Comparison of ENCODE assay signal across 9 mouse cellular contexts in the genomic region with DNA sequence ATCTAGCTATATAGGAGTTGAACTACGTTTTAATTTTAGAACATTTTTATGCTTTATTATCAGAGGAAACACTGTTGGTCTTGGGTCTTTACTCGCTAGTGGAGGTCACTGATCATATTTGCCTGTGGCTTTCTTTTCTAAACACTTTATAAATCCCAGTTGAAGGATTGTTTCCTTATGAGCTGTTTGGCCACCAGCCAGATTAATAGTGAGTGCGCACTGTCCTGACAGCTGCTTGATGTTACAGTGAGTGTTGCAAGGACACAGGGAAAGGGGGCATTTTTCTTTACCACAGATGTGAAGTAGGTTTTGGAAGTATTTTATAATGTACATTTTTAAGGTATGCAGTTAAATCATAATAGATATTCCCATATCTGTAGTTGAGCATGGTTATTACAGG. TPM values are rescaled to one million over a fixed set of nuclear protein-coding genes. Genes with fewer than 3 reads are reported as not detected.
DNase-seq lines count a peak whose midpoint lies in the region; ATAC-seq lines count a peak whose summit lies in the region.
"Had no signal": no experiment of that assay in that cellular context is flagged by ENCODE, and none has a peak within 500 bp of the region (broad histone marks: within the 10 kb centered on the region; RNA-seq: fewer than 3 reads in every experiment).

No protein-coding gene starts in this region.

- peak overlapping the region; percentile 37; the same call in 1 of the 2 replicates for H3K27ac ChIP-seq in heart, embryonic 15.5 days
- H3K27ac ChIP-seq in limb, embryonic 15.5 days: no peak overlapping the region

- H3K4me3 ChIP-seq in heart, embryonic 15.5 days: no peak overlapping the region
- H3K4me3 ChIP-seq in limb, embryonic 15.5 days: no peak overlapping the region
- H3K4me3 ChIP-seq: megakaryocyte, embryonic 14.5 days had no signal

- H3K4me1 ChIP-seq in heart, embryonic 15.5 days (replicated peaks): peaks cover 34% of the 10 kb centered on the region
- H3K4me1 ChIP-seq in limb, embryonic 15.5 days: peaks cover 26% of the 10 kb centered on the region

- H3K27me3 ChIP-seq in heart, embryonic 15.5 days: no peaks in the 10 kb centered on the region
- no peaks in the 10 kb centered on the region for H3K27me3 ChIP-seq in limb, embryonic 15.5 days
- H3K27me3 ChIP-seq: megakaryocyte, embryonic 14.5 days had no signal

- peaks cover 25% of the 10 kb centered on the region for H3K36me3 ChIP-seq in heart, embryonic 15.5 days
- H3K36me3 ChIP-seq in limb, embryonic 15.5 days: peaks cover 27% of the 10 kb centered on the region

- intact Hi-C loops in heart, postnatal 36 days (cut with DNase I): no loop called here
- intact Hi-C loops in left cerebral cortex, postnatal 25 days (cut with DNase I): no loop called here

- H3K9me3 ChIP-seq in heart, embryonic 15.5 days (replicated peaks): no peaks in the 10 kb centered on the region
- H3K9me3 ChIP-seq in limb, embryonic 15.5 days: no peaks in the 10 kb centered on the region
- H3K9me3 ChIP-seq: megakaryocyte, embryonic 14.5 days had no signal

- peak; percentile 38 to 44 for DNase-seq in heart, adult 18-20 months
- DNase-seq in heart, postnatal 36 days: no peak
- peak; percentile 51 for DNase-seq in MN1 (ENCODE audit: low spot score)
- DNase-seq in left cerebral cortex, postnatal 25 days (ENCODE audit: low spot score in 2 of 2): no peak
- DNase-seq in testis, postnatal 10 days (ENCODE audit: low spot score): no peak
- no peak for DNase-seq in left cerebral cortex, adult 18-20 months (ENCODE audit: low spot score in 2 of 2)

- no peak for ATAC-seq in heart, embryonic 15.5 days (replicated peaks; ENCODE audit: insufficient number of reproducible peaks, insufficient read depth, low FRiP score, low read depth)
- 0 out of 2 replicates have a peak, but pooled peaks have one; percentile 42 for ATAC-seq in limb, embryonic 15.5 days (ENCODE audit: insufficient number of reproducible peaks, low FRiP score, low TSS enrichment, low read depth)

- H3K4me2 ChIP-seq in heart, embryonic 15.5 days: no peak overlapping the region
- no peak overlapping the region for H3K4me2 ChIP-seq in limb, embryonic 15.5 days

- WGBS in heart, embryonic 15.5 days: 22% methylated on average over 3 of the region's 3 CpGs
- WGBS in limb, embryonic 15.5 days: 16% methylated on average over 3 of the region's 3 CpGs

- no peak overlapping the region for H3K9ac ChIP-seq in heart, embryonic 15.5 days
- H3K9ac ChIP-seq in limb, embryonic 15.5 days: no peak overlapping the region

RNA-seq across cellular contexts. Expression of gene Mettl14, which starts 50.4 kb away (rescaled TPM):
- 10 to 100 TPM; 13.7 to 14.8 TPM for total RNA-seq in heart, adult 18-20 months (2021)
- 10 to 100 TPM; 12.0 to 12.1 TPM for total RNA-seq in heart, postnatal 36 days (2021)
- polyA plus RNA-seq in heart, embryonic 15.5 days (2015; fragmentation: Nextera tagmentation; extraction: Ambion mirVana): 18.3 and 19.9 TPM in 2 replicates
- 23.8 and 24.6 TPM in 2 replicates for polyA plus RNA-seq in limb, embryonic 15.5 days (2015; fragmentation: Nextera tagmentation; extraction: Ambion mirVana)
- 10 to 100 TPM; 13.5 to 15.2 TPM for total RNA-seq in left cerebral cortex, postnatal 25 days (2021)
- total RNA-seq in left cerebral cortex, adult 18-20 months (2021): 10 to 100 TPM; 12.3 to 13.6 TPM

Comparison
In these comparisons a context has a peak if more than half of its experiments do, and no peak if none do; other contexts are left out.
1. DNase-seq: peak in heart, adult 18-20 months (2 of 2) and MN1 (single experiment); none in heart, postnatal 36 days (0 of 2), left cerebral cortex, postnatal 25 days (0 of 2), testis, postnatal 10 days (single experiment) and left cerebral cortex, adult 18-20 months (0 of 2).